Mouse (Mus musculus): ENCODE measurements around the gene Ppp1r12b. TPM values are rescaled to one million over a fixed set of nuclear protein-coding genes. Genes with fewer than 3 reads are reported as not detected.

Ppp1r12b gene
- total RNA-seq, 2 experiments from 2014 or later, result 5.6 to 7.5 TPM

DNA sequence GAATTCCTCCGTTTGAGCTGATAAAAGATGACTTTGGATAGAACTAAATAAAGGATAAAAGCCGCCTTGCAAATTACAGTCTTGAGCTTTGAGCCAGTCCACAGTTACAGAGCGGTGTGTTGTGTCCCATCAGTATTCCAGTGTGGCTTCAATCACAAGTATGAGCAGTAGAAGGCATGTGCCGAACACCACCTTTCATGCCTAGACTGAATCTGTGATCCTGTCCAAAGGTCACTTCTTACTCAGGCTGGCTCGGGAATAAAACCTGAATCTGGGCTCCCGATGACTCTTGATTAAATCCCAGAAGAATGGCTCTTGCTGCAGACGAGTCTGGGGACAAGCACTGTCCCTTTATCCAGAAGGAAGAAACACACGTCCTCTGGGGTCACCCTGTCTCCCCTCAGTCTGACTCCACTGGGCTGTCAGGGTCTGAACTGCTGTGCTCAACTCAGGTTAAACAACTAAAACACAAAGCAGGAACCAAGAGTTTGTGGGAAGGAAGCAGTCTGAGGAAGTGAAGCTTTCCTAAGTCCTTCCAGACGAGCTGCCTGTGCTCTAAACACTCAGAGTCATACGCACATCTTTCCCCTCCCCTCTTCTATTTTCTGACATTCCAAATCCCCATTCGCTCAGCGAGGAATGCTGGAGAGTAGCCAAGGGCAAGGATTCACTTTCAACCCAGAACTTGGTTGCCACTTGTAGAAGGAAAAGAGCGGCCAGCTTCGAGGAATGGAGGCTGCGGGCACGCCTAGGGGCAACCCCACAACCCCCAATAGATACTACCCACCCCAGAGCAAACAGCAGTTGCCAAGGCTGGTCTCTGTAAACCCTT, 152.2 kb downstream of the Ppp1r12b start:
- ATAC-seq (replicated peaks; ENCODE audit: poor library complexity), result peak; percentile 34; the same call in 1 of the 2 replicates

DNA sequence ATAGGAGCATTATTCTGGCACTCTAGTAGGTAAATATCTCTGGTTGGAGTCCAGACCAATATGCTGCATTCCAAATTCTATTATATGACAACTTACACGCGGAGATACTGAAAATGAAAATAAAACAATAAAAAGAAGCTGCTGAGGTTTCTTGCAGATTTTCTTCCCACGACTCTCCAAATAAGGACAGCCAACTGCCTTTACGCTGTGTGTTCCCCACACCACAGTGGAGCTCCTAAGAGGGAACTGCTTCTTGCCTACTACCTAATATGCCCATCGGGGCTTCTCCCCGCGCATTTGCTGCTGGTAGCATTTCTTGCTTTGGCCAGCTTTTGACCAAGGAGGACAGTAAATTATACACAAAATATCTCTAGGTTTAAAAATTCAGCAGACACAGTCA, 154.0 kb downstream of the Ppp1r12b start:
- ATAC-seq (replicated peaks; ENCODE audit: poor library complexity), result no peak

DNA sequence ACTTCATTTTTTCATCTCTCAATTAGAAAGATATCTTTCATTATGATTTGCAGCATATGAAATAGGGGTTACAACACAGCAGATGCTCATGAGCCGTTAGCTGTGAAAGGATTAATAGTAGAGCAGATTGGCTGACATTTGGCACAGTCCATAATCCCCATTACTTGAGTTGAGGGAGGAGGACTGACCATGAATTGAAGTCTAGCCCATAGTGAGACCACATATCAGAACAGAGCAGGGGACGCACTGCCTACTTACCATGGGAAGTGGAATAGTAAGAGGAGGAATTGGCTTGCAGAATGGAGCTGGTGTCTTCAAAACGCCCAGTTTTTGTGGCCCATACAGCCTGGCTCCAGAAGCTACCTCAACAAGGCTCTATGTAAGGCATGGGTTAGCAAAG, 159.2 kb downstream of the Ppp1r12b start:
- no peak for ATAC-seq (replicated peaks; ENCODE audit: poor library complexity)

DNA sequence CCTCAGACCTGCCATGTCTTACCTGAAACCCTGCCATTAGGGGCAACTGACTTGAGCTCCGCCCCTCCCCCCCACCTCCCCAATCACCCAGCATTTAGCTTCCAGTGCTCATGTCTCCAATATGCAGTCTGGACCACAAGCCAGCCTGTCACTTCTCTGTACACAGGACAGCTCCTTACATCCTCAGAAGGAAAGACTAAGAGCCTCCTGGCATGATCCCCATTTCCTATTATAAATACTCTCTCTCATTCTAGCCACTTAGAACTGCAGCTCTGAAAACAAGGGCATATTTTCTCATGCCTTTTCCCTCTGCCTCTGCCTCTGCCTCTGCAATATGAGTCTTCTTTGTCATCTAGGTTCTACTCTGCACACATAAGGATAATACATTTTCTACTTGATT, 159.7 kb downstream of the Ppp1r12b start:
- no peak for ATAC-seq (replicated peaks; ENCODE audit: poor library complexity)

DNA sequence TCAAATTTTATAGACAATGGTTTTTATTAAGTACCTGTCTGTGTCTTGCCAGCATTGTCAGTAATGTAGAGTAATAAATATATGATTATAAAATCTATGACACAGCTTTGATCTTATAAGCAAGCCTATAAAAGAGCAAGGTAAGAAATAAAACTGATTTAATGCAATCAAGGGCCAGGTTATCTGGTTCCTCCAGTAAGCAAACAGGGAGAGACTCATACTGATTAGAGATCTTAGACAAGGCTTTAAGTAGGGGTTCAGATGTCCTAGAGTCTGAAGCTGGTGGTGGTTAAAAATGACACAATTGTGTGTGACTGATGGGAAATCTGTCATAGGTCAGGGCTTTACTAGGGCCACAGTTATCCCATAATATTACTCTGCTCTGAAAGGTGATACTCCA, 164.3 kb downstream of the Ppp1r12b start:
- no peak for ATAC-seq (replicated peaks; ENCODE audit: poor library complexity)

DNA sequence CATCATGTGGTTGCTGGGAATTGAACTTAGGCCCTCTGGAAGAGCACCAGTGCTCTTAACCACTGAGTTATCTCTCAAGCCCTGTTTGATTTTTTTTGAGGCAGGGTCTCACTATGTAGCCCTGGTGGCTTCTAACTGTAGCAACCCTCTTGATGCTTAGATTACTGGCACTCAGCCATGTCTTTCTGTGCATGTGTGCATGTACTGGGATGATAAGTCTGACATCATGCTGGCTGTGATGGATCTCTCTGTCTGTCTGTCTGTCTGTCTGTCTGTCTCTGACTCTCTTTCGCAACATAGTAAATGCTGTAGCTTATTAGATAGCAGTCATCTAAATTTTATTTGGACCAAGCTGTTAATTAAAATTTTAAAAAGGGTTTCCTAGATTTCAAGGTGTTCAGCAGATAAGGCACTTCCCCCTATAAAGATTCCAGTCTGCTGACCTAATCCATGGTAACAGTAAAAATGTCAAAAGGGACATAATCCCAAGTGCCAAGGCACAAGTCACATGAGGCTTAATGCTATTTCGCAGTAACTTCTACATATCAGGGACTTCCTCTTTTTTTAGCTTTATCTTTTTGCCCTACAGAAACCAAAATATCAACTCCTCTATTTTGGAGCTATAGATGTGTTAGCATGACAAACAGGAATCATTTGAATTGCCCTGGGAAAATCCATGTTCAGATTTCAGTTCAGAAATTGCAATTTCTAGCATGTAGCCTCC, 164.9 kb downstream of the Ppp1r12b start:
- ATAC-seq (replicated peaks; ENCODE audit: poor library complexity), result peak; percentile 89

DNA sequence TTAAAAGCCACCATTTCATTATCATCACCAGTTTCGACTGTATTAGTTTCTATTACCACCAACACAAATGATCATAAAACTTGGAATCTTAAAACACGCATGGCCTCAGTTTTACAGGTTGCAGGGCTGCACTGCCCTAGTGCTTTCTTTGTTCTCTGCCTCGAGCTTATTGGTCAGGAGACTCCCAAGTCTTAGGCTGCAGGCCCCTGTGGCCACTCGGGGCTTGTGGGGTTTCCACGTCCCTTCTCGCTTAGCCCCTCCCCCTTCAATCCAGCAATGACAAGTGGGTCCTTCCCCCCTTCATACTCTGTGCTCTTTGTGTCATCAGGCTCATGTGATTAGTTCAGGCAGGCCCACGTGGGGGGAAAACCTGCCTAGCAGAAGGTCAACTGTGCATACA, 167.6 kb downstream of the Ppp1r12b start:
- ATAC-seq (replicated peaks; ENCODE audit: poor library complexity), result no peak

DNA sequence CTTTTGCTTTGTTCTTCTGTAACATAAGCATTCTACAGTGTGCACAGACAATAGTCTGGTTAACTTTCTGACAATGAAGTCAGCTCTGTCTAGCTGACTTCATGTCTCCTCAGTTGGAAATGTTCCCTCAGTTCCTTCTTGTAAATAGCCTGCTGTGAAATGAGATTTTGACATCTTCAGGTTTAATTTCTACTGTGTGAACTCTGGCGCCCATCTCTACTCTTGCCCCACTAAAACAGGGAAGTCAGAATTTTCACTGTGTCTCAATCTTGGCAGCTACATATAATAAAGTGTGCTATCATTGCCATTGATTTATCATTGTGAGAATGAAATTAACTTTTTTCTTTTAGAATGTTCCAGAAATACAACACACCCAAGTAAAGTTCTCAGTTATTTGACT, 170.8 kb downstream of the Ppp1r12b start:
- peak; percentile 48 for ATAC-seq (replicated peaks; ENCODE audit: poor library complexity)

DNA sequence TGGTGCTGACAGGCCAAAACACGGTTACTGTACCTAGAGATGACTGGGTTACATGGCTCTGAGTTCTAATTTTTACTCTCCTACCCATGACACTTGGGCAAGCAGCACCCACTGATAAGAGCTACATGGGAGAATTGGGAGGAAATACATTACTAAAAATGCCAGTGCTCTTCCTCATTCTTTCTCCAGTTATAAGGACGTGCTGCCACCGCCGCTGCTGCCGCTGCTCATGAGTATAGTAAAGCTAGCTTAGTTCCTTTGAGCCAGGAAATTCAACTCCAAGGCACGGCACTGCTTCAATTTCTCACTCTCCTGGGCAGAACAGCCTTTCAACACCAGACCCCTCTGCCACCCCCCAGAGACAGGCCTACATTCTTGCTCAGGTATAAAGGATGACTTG, 171.3 kb downstream of the Ppp1r12b start:
- ATAC-seq (replicated peaks; ENCODE audit: poor library complexity), result no peak

DNA sequence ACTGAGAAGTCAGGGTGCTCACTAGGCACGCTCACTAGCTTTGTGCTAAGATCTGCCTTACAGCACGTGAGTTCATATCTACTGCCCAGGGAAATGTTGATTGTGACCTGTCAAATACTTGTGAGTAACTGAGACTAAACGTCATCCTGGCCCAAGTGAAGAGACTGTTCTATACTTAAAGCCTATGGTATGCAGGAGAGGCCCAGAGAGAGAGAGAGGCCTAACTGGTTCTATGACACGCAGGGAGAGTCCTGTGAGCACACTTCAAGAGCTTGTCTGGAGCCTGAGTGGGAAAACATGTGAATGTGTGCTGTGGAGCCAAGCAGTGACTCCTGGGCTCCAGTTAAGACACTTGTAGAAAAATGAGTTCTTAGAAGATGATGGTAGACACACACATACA, 171.8 kb downstream of the Ppp1r12b start:
- no peak for ATAC-seq (replicated peaks; ENCODE audit: poor library complexity)

DNA sequence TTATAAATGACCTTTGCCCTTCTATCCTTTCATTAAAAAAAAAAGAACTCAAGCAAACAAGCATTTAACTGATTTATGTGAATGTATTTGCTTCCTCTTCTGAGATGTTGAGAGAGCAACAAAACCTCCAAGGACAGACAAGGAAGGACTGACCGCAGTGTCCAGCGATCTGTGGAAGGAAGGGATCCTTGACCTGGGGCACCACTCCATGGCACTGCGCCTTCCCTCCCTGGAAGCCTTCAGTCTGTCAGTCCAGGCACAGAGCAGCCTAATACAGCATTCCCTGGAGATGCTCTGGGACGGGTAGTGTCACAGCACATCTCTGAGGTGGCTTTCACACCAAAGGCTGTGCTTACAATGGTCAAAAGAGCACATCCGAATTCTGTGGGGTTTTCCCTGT, 172.9 kb downstream of the Ppp1r12b start:
- ATAC-seq (replicated peaks; ENCODE audit: poor library complexity), result no peak

DNA sequence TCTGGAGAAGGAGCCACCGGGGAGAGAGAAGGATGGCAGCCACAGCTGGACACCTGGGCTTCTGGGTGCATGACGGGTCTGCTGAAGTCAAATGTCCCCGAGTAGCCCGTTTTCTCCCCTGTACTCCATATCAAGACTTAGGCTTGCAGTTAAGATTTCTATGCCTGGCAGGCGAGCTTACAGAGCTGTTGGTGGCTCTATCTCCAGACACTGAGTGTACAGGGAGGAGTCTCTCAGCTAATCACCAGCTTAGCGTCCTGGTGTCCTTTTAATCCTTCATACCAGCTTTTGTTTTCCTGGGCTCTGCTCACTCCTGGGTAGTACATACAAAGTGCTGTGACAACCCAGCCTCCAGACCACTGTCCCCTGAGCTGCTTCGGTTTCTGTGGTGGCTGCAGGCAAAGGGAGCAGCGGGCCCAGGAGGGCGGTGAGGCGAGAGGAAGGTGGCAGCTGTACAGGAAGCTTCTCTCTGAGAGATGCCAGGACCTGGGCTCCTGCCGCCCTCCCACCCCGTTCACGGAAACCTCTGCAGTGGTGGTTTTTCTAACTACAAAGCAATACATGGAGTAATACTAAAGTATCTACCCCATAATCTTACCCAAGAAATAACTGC, 177.7 kb downstream of the Ppp1r12b start:
- ATAC-seq (replicated peaks; ENCODE audit: poor library complexity), result peak; percentile 92

DNA sequence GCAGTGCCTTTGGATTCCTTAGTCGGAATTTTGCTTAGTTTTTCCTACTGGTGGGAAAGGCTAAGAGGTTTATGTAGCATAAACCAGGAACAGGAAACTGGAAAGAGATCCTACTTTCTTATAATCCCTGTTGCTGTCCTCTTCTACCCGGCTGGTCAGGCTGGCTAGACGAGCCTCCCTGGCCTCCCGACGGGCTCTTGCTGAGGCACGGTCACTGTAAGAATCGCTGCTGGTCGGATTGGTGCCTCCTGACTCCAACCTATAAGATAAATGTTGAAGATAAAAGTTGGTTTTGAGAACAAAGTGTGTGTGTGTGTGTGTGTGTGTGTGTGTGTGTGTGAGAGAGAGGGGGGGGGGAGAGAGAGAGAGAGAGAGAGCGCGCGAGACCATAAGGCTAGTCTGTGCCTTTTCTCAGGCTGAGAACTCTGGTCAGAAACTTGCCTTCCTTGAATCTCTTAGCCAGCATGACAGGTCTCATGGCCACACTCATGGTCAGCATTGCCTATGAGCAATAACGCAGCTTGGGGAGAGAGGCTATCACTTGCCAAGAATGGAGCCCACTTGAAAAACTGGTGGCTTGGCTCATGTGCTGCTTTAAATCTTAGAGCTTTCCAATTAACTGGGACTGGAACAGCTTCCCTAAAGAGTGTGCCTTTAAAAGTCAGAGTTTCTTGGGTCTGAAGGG, 178.4 kb downstream of the Ppp1r12b start:
- no peak for ATAC-seq (replicated peaks; ENCODE audit: poor library complexity)

DNA sequence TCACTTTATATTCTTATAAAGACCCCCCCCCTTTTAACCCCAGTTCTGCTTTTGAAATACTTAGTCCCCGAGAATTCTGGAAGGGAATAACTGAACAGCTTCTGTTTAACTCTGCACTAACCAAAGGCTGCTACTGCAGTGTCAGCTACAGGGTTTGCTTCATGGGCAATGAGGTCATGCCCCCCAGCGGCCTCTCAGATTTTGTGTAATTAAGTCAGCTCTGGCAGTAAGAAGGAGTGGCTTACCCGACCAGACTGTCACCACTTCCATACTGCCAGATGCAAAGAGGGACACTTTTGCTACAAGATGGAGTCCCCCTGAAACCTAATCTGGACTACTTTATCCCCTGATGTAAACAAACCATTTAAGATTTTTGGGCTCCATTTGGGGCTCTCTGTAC, 180.1 kb downstream of the Ppp1r12b start:
- ATAC-seq (replicated peaks; ENCODE audit: poor library complexity), result no peak

DNA sequence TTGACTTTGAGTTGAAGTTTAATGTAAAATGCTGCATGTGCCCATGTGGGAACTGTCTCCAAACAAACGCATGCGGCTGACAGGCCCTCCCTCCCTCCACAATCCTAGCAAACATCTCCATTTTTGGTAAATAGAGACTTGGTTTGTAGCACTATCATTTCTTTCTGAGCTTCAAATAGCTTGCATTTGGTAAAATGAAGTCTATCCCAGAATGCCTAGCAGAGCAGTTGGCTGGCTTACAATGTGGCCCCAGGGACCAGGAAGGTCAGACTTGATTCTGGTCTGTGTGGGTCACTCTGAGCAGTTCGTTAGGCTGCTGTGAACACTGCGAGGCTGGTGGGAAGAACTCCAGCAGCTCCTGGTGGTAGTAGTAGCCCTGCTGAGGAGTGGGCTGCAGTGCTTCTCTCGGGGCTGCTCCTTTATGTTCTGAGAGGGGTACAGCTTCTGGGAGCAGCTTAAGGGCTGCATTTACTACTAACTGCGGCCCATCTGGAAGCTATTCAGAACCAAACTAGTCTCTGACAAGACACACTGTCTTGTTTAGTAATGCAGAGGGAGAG, 180.9 kb downstream of the Ppp1r12b start:
- ATAC-seq (replicated peaks; ENCODE audit: poor library complexity), result no peak

DNA sequence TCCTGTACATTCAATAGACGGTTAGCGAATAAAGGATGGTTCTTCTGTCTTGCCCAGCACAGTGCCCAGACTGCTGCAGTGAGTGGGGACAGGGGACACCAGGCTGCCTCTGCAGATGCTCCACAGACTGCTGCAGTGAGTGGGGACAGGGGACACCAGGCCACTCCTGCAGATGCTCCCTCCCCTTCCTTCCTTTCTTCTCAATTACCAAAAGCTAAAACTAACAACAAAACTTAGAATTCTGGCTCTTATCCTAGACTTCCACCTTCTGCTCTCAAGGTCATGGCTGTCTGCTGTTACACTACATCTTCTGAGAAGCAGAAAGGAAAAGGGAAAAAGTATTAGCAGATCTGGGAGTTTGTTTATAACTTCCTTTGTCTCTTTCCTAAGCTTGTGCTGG, 181.5 kb downstream of the Ppp1r12b start:
- ATAC-seq (replicated peaks; ENCODE audit: poor library complexity), result no peak

DNA sequence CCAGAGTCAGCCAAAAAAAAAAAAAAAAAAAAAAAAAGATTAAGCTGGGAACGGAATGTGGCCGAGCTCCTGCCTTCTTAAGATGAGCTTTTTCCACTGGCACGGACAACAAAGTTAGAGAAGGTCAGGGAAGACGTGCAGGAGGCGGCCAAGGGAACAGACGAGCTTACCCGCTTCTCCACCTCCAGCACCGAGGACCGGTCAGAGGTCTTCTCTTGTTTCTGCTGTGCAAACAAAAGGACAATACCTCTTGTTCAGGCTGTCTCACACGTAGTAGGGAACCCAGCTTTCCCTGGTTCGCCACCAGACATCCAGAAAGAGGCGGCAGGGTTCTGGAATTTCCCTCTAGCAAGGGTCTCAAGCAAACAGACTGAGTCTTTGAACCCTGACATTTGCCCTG, 182.5 kb downstream of the Ppp1r12b start:
- ATAC-seq (replicated peaks; ENCODE audit: poor library complexity), result no peak

DNA sequence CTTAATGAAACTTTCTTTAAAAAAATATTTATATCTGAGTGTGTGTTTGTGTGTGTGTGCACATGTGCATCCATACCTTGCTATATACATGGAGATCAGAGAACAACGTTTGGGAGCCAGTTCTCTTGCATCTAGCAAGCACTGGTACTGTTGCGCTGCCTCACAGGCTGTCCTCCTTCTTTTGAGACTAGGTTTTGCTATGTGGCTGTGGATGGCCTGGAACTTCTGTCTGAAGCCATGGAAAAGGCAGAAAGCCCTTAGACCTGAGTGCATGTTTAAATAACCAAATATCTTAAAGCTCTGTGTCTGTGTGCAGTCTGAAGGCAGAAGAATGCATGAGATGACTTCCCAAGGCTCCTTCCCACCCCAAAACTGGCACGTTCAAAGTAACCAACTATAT, 182.9 kb downstream of the Ppp1r12b start:
- ATAC-seq (replicated peaks; ENCODE audit: poor library complexity), result no peak

DNA sequence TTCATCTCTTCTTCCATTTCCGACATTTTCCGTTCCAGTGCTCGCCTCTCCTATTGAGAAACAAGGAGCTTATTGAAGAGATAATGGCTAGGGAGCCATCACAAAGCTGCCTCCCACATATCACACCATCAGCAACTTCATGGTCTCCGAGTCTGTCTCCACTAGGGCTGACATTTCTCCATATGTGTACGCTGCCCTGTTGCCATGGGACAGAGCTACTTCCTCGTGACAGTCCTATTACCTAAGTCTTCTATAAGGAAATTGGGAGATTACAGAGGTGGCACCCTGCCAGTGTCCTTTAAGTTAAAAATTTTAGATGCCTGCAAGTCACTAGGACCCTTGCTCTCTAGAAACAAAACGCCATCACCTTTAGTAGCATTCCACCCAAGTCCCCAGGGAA, 183.7 kb downstream of the Ppp1r12b start:
- peak; percentile 42; the same call in 1 of the 2 replicates for ATAC-seq (replicated peaks; ENCODE audit: poor library complexity)

DNA sequence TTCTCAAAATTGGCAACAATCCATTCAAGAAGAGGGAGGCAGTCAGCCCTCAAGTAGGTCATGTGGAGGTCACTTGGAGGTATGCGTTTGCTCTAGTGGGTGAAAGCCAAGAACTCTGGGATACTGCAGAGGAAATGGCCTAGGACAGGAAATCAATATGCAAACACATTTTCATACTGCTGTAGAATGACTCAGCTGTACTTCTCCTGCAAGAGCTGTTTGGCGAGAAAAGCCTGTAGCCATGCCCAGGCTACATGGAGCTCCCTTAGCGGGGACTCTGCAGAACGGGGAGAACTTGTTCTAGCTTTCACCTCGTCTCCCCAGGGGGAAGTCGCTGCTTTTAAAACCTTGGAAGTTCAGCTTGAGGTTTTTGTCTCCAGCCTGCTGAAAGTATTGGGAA, 184.4 kb downstream of the Ppp1r12b start:
- ATAC-seq (replicated peaks; ENCODE audit: poor library complexity), result peak; percentile 52

DNA sequence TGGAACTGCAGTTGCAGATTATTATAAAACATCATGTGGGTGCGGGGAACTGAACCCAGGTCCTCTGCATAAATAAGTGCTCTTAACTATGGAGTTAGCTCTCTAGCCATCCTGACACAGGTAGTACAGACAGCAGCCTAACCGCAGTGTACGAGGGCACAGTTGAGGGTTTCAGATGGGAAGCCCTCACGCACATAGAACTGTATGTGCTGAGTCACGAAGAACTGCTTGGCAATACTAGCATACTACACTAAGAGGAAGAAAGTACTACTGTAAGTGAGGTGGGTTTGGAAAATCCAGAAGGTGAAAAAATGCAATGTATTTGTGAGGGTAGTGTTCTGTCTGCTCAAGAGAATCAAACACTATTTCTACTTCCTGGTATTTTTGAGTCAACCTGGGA, 185.4 kb downstream of the Ppp1r12b start:
- peak; percentile 67; the same call in 1 of the 2 replicates for ATAC-seq (replicated peaks; ENCODE audit: poor library complexity)

Measured in megakaryocyte progenitor cell, adult 5-6 weeks (primary cell).